Mouse (Mus musculus): ENCODE data around the gene Nrg4. TPM values are rescaled to one million over a fixed set of nuclear protein-coding genes. Genes with fewer than 3 reads are reported as not detected.
A peak's percentile ranks its signal among the peaks of the same experiment; 100 is the strongest.

Gene Nrg4
- polyA plus RNA-seq, 1 experiment from 2014 or later, result 1.3 TPM

- H3K4me1 ChIP-seq (ENCODE audit: control insufficient read depth, insufficient read depth, low read length), result no peaks in the 10 kb centered on the region
- H3K36me3 ChIP-seq (ENCODE audit: control insufficient read depth, insufficient read depth, low read length), result peaks cover 51% of the 10 kb centered on the region
- H3K27ac ChIP-seq (ENCODE audit: low read length), result no peak overlapping the region
- no peak overlapping the region for H3K4me2 ChIP-seq (ENCODE audit: low read length)
- H3K27me3 ChIP-seq (ENCODE audit: control insufficient read depth, insufficient read depth, low read depth, low read length), result no peaks in the 10 kb centered on the region
- no peaks in the 10 kb centered on the region for H3K9me3 ChIP-seq (replicated peaks; ENCODE audit: control insufficient read depth, low read length, poor library complexity, severe bottlenecking)
- ATAC-seq, result no peak
- H3K4me3 ChIP-seq (ENCODE audit: low read depth, low read length), result no peak overlapping the region
- H3K9ac ChIP-seq (ENCODE audit: low read depth, low read length), result no peak overlapping the region
- WGBS, result 98% methylated on average over 3 of the region's 3 CpGs
Observed at GRCm38 (mm10) chr9:55217381-55217780, 109.3 kb downstream of the Nrg4 start.

- WGBS, result 59% methylated on average over 2 of the region's 2 CpGs
- ATAC-seq, result no peak
- H3K36me3 ChIP-seq (ENCODE audit: control insufficient read depth, insufficient read depth, low read length), result peaks cover 40% of the 10 kb centered on the region
Observed at GRCm38 (mm10) chr9:55216078-55216477, 110.6 kb downstream of the Nrg4 start.

GRCm38 (mm10) chr9:55215648-55216047 lies 111.0 kb downstream of the Nrg4 start:
- Histone ChIP-seq H3K4me3 (ENCODE audit: low read depth, low read length) (no peak overlapping the region), H3K36me3 (ENCODE audit: control insufficient read depth, insufficient read depth, low read length) (peaks cover 35% of the 10 kb centered on the region)
- WGBS, result 80% methylated on average over 3 of the region's 3 CpGs

More at GRCm38 (mm10) chr9:55216078-55216477, 110.6 kb downstream of the Nrg4 start:
- H3K9ac ChIP-seq (ENCODE audit: low read depth, low read length), result no peak overlapping the region
- no peak overlapping the region for H3K27ac ChIP-seq (ENCODE audit: low read length)
- H3K4me2 ChIP-seq (ENCODE audit: low read length), result no peak overlapping the region
- no peak overlapping the region for H3K4me3 ChIP-seq (ENCODE audit: low read depth, low read length)
- peaks cover 4% of the 10 kb centered on the region for H3K4me1 ChIP-seq (ENCODE audit: control insufficient read depth, insufficient read depth, low read length)
- no peaks in the 10 kb centered on the region for H3K9me3 ChIP-seq (replicated peaks; ENCODE audit: control insufficient read depth, low read length, poor library complexity, severe bottlenecking)
- H3K27me3 ChIP-seq (ENCODE audit: control insufficient read depth, insufficient read depth, low read depth, low read length), result no peaks in the 10 kb centered on the region

GRCm38 (mm10) chr9:55215056-55215455 lies 111.6 kb downstream of the Nrg4 start:
- Histone ChIP-seq H3K4me1 (ENCODE audit: control insufficient read depth, insufficient read depth, low read length) (peaks cover 13% of the 10 kb centered on the region), H3K27ac (ENCODE audit: low read length) (no peak overlapping the region), H3K27me3 (ENCODE audit: control insufficient read depth, insufficient read depth, low read depth, low read length) (no peaks in the 10 kb centered on the region), H3K9ac (ENCODE audit: low read depth, low read length) (no peak overlapping the region), H3K4me3 (ENCODE audit: low read depth, low read length) (no peak overlapping the region), H3K9me3 (replicated peaks; ENCODE audit: control insufficient read depth, low read length, poor library complexity, severe bottlenecking) (no peaks in the 10 kb centered on the region), H3K4me2 (ENCODE audit: low read length) (no peak overlapping the region), H3K36me3 (ENCODE audit: control insufficient read depth, insufficient read depth, low read length) (peaks cover 35% of the 10 kb centered on the region)
- ATAC-seq, result no peak
- 91% methylated on average over 3 of the region's 3 CpGs for WGBS

More at GRCm38 (mm10) chr9:55215648-55216047, 111.0 kb downstream of the Nrg4 start:
- no peaks in the 10 kb centered on the region for H3K27me3 ChIP-seq (ENCODE audit: control insufficient read depth, insufficient read depth, low read depth, low read length)
- H3K9ac ChIP-seq (ENCODE audit: low read depth, low read length), result no peak overlapping the region
- H3K4me2 ChIP-seq (ENCODE audit: low read length), result no peak overlapping the region
- no peak overlapping the region for H3K27ac ChIP-seq (ENCODE audit: low read length)
- H3K4me1 ChIP-seq (ENCODE audit: control insufficient read depth, insufficient read depth, low read length), result peaks cover 7% of the 10 kb centered on the region
- no peaks in the 10 kb centered on the region for H3K9me3 ChIP-seq (replicated peaks; ENCODE audit: control insufficient read depth, low read length, poor library complexity, severe bottlenecking)
- ATAC-seq, result no peak

- Histone ChIP-seq H3K4me2 (ENCODE audit: low read length) (no peak overlapping the region), H3K27me3 (ENCODE audit: control insufficient read depth, insufficient read depth, low read depth, low read length) (no peaks in the 10 kb centered on the region), H3K4me3 (ENCODE audit: low read depth, low read length) (no peak overlapping the region), H3K9ac (ENCODE audit: low read depth, low read length) (no peak overlapping the region), H3K9me3 (replicated peaks; ENCODE audit: control insufficient read depth, low read length, poor library complexity, severe bottlenecking) (no peaks in the 10 kb centered on the region), H3K27ac (ENCODE audit: low read length) (no peak overlapping the region), H3K4me1 (ENCODE audit: control insufficient read depth, insufficient read depth, low read length) (peaks cover 21% of the 10 kb centered on the region), H3K36me3 (ENCODE audit: control insufficient read depth, insufficient read depth, low read length) (peaks cover 31% of the 10 kb centered on the region)
- WGBS, result 96% methylated on average over 1 of the region's 1 CpGs
- ATAC-seq, result no peak
Observed at GRCm38 (mm10) chr9:55213396-55213795, 113.2 kb downstream of the Nrg4 start.

GRCm38 (mm10) chr9:55211611-55212010 lies 115.0 kb downstream of the Nrg4 start:
- peaks cover 21% of the 10 kb centered on the region for H3K36me3 ChIP-seq (ENCODE audit: control insufficient read depth, insufficient read depth, low read length)
- H3K27ac ChIP-seq (ENCODE audit: low read length), result no peak overlapping the region
- H3K4me2 ChIP-seq (ENCODE audit: low read length), result no peak overlapping the region
- no peaks in the 10 kb centered on the region for H3K27me3 ChIP-seq (ENCODE audit: control insufficient read depth, insufficient read depth, low read depth, low read length)
- H3K9me3 ChIP-seq (replicated peaks; ENCODE audit: control insufficient read depth, low read length, poor library complexity, severe bottlenecking), result no peaks in the 10 kb centered on the region
- no peak overlapping the region for H3K9ac ChIP-seq (ENCODE audit: low read depth, low read length)
- ATAC-seq, result no peak
- no peak overlapping the region for H3K4me3 ChIP-seq (ENCODE audit: low read depth, low read length)
- WGBS, result 84% methylated on average over 4 of the region's 4 CpGs
- peaks cover 27% of the 10 kb centered on the region for H3K4me1 ChIP-seq (ENCODE audit: control insufficient read depth, insufficient read depth, low read length)

- WGBS, result under 1% methylated on average over 62 of the region's 65 CpGs
Observed at GRCm38 (mm10) chr9:55208790-55209481, 117.7 kb downstream of the Nrg4 start, which contains the start of gene Fbxo22. Gene Fbxo22, plus strand, starts transcription at chr9:55208925.

GRCm38 (mm10) chr9:55208458-55208789 lies 118.2 kb downstream of the Nrg4 start:
- peak; percentile 46 for ATAC-seq
- Histone ChIP-seq H3K4me1 (ENCODE audit: control insufficient read depth, insufficient read depth, low read length) (peaks cover 27% of the 10 kb centered on the region), H3K9me3 (replicated peaks; ENCODE audit: control insufficient read depth, low read length, poor library complexity, severe bottlenecking) (no peaks in the 10 kb centered on the region), H3K9ac (ENCODE audit: low read depth, low read length) (peak overlapping the region; percentile 97), H3K36me3 (ENCODE audit: control insufficient read depth, insufficient read depth, low read length) (no peaks in the 10 kb centered on the region), H3K27me3 (ENCODE audit: control insufficient read depth, insufficient read depth, low read depth, low read length) (no peaks in the 10 kb centered on the region), H3K27ac (ENCODE audit: low read length) (peak overlapping the region; percentile 84), H3K4me3 (ENCODE audit: low read depth, low read length) (peak overlapping the region; percentile 92), H3K4me2 (ENCODE audit: low read length) (peak overlapping the region; percentile 84)
- 0% methylated on average over 2 of the region's 2 CpGs for WGBS

More at GRCm38 (mm10) chr9:55208790-55209481, 117.7 kb downstream of the Nrg4 start, which contains the start of gene Fbxo22:
- H3K4me1 ChIP-seq (ENCODE audit: control insufficient read depth, insufficient read depth, low read length), result peaks cover 27% of the 10 kb centered on the region
- peak within 1 kb of the TSS; percentile 92 for H3K4me3 ChIP-seq (ENCODE audit: low read depth, low read length)
- no peaks in the 10 kb centered on the region for H3K9me3 ChIP-seq (replicated peaks; ENCODE audit: control insufficient read depth, low read length, poor library complexity, severe bottlenecking)
- no peaks in the 10 kb centered on the region for H3K27me3 ChIP-seq (ENCODE audit: control insufficient read depth, insufficient read depth, low read depth, low read length)
- peak within 1 kb of the TSS; percentile 84 for H3K4me2 ChIP-seq (ENCODE audit: low read length)
- H3K36me3 ChIP-seq (ENCODE audit: control insufficient read depth, insufficient read depth, low read length), result peaks cover 2% of the 10 kb centered on the region
- H3K9ac ChIP-seq (ENCODE audit: low read depth, low read length), result peak within 1 kb of the TSS; percentile 97
- peak within 1 kb of the TSS; percentile 84 for H3K27ac ChIP-seq (ENCODE audit: low read length)
- ATAC-seq, result peak; percentile 100

GRCm38 (mm10) chr9:55199348-55199747 lies 127.3 kb downstream of the Nrg4 start:
- H3K9ac ChIP-seq (ENCODE audit: low read depth, low read length), result no peak overlapping the region
- H3K4me2 ChIP-seq (ENCODE audit: low read length), result no peak overlapping the region
- 43% methylated on average over 2 of the region's 2 CpGs for WGBS
- no peaks in the 10 kb centered on the region for H3K4me1 ChIP-seq (ENCODE audit: control insufficient read depth, insufficient read depth, low read length)
- no peak overlapping the region for H3K4me3 ChIP-seq (ENCODE audit: low read depth, low read length)
- H3K27ac ChIP-seq (ENCODE audit: low read length), result no peak overlapping the region
- no peaks in the 10 kb centered on the region for H3K27me3 ChIP-seq (ENCODE audit: control insufficient read depth, insufficient read depth, low read depth, low read length)
- H3K36me3 ChIP-seq (ENCODE audit: control insufficient read depth, insufficient read depth, low read length), result peaks cover 9% of the 10 kb centered on the region; the same call in 1 of the 2 replicates
- ATAC-seq, result no peak
- no peaks in the 10 kb centered on the region for H3K9me3 ChIP-seq (replicated peaks; ENCODE audit: control insufficient read depth, low read length, poor library complexity, severe bottlenecking)

Data from midbrain, embryonic 16.5 days (tissue).